Mouse (Mus musculus) heart, embryonic 10.5 days (tissue): ENCODE measurements at regions not wholly inside any gene's neighbourhood (a gene's known extent, or its start where the extent isn't known, plus 50 kb on each side); places are given as distances from the start of the nearest gene placed in this dataset.

ENCODE experiments used
- DNase-seq: peaks from one replicate; pipeline ENCODE4 v3.0.0-alpha.2; 2017; ENCODE audit warnings: low spot score
- H3K27ac ChIP-seq: fragments of 300-500 bp; sonication (generic); 2 replicates; pipeline ENCODE4 v1.5.1; 2016; ENCODE audit warnings: mild to moderate bottlenecking
- H3K27me3 ChIP-seq: fragments of 300-500 bp; sonication (generic); 2 replicates; pipeline ENCODE4 v1.6.1; 2016; ENCODE audit warnings: mild to moderate bottlenecking; ENCODE audit not compliant: poor library complexity, insufficient read depth, severe bottlenecking
- H3K36me3 ChIP-seq: fragments of 300-500 bp; sonication (generic); 2 replicates; pipeline ENCODE4 v1.6.1; 2016; ENCODE audit warnings: mild to moderate bottlenecking, moderate library complexity
- H3K4me1 ChIP-seq: fragments of 300-500 bp; sonication (generic); 2 replicates; pipeline ENCODE4 v1.6.1; 2016; ENCODE audit warnings: mild to moderate bottlenecking
- H3K4me3 ChIP-seq: fragments of 300-500 bp; sonication (generic); 2 replicates; pipeline ENCODE4 v1.5.1; 2016; ENCODE audit warnings: mild to moderate bottlenecking, moderate library complexity
- H3K9me3 ChIP-seq: fragments of 300-500 bp; sonication (generic); 2 replicates; pipeline ENCODE4 v1.6.1; 2016; ENCODE audit warnings: mild to moderate bottlenecking, moderate library complexity
- WGBS: fragments of 180-500 bp; shearing (Covaris S2); methylation state at CpG from one replicate; pipeline ENCODE4 v1.1.7; 2016; 5-methylcytosine and 5-hydroxymethylcytosine counted together

DNA sequence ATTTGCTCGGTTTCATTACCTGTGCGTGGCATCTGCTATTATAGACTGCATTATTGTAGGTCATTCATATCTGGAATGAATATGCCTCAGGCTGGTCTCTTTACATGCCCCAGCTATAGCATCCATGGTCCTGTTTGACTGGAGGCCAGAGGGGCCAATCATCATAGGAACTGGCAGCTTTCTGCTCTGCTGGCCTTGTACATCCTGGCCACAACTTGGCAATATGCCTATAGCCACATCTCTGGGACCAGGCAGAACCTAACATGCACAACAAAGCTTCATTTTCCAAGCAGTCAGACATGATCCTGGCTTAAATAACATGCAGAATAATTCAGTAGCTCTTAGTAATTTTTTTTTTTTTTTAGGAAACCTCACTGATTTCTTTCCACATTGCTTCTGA, 227.6 kb upstream of the B3gat1 start:
- no peak for DNase-seq
- no peaks in the 10 kb centered on the region for H3K27me3 ChIP-seq
- WGBS = 90% methylated on average over 2 of the region's 2 CpGs
- H3K36me3 ChIP-seq = no peaks in the 10 kb centered on the region
- H3K4me3 ChIP-seq = no peak overlapping the region
- no peaks in the 10 kb centered on the region for H3K4me1 ChIP-seq
- no peak overlapping the region for H3K27ac ChIP-seq
- H3K9me3 ChIP-seq = no peaks in the 10 kb centered on the region

GRCm38 (mm10) chr9:26518651-26519050, 214.9 kb upstream of the B3gat1 start:
- no peaks in the 10 kb centered on the region for H3K27me3 ChIP-seq
- 58% methylated on average over 2 of the region's 2 CpGs for WGBS
- no peak for DNase-seq
- H3K4me3 ChIP-seq = no peak overlapping the region
- H3K27ac ChIP-seq = no peak overlapping the region
- H3K36me3 ChIP-seq = no peaks in the 10 kb centered on the region
- H3K4me1 ChIP-seq = no peaks in the 10 kb centered on the region
- no peaks in the 10 kb centered on the region for H3K9me3 ChIP-seq

- Histone ChIP-seq H3K27ac (no peak overlapping the region), H3K9me3 (no peaks in the 10 kb centered on the region), H3K4me3 (no peak overlapping the region), H3K4me1 (no peaks in the 10 kb centered on the region), H3K36me3 (no peaks in the 10 kb centered on the region), H3K27me3 (no peaks in the 10 kb centered on the region)
- no peak for DNase-seq
- 39% methylated on average over 5 of the region's 5 CpGs for WGBS
These were observed 213.7 kb upstream of the B3gat1 start for GRCm38 (mm10) chr9:26519581-26520501.

- no peak for DNase-seq
- Histone ChIP-seq H3K4me3 (no peak overlapping the region), H3K27me3 (no peaks in the 10 kb centered on the region), H3K36me3 (no peaks in the 10 kb centered on the region), H3K9me3 (no peaks in the 10 kb centered on the region), H3K27ac (no peak overlapping the region), H3K4me1 (no peaks in the 10 kb centered on the region)
- 39% methylated on average over 1 of the region's 1 CpGs for WGBS
These were observed 209.4 kb upstream of the B3gat1 start for GRCm38 (mm10) chr9:26524089-26524488.

DNA sequence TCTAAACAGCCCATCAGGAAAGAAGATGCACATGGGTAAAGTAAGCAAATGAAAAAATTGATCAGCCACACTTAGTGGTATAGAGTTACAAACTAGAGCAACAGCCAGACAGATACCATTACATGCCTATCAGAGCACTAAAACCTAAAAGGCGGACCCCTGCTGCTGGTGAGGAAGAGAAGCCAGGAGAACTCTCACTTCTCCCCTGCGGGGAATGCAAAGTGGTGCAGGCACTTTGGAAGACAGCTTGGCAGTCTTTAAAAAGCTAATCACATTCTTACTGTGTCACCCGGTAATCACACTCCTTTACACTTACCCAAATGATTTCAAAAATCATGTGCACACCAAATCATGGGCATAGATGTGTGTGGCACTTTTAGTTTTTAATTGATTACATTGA, 204.8 kb upstream of the B3gat1 start:
- Histone ChIP-seq H3K4me3 (no peak overlapping the region), H3K27me3 (no peaks in the 10 kb centered on the region), H3K36me3 (no peaks in the 10 kb centered on the region), H3K9me3 (no peaks in the 10 kb centered on the region), H3K27ac (no peak overlapping the region), H3K4me1 (no peaks in the 10 kb centered on the region)
- DNase-seq = no peak
- WGBS = 2% methylated on average over 3 of the region's 3 CpGs

GRCm38 (mm10) chr9:26539042-26539441, 194.5 kb upstream of the B3gat1 start:
- peak; percentile 28 for DNase-seq
- Histone ChIP-seq H3K9me3 (no peaks in the 10 kb centered on the region), H3K4me3 (no peak overlapping the region), H3K27ac (no peak overlapping the region), H3K36me3 (no peaks in the 10 kb centered on the region), H3K27me3 (no peaks in the 10 kb centered on the region), H3K4me1 (no peaks in the 10 kb centered on the region)
- 83% methylated on average over 2 of the region's 2 CpGs for WGBS

- H3K27me3 ChIP-seq = no peaks in the 10 kb centered on the region
- no peak overlapping the region for H3K27ac ChIP-seq
- H3K9me3 ChIP-seq = no peaks in the 10 kb centered on the region
- no peak overlapping the region for H3K4me3 ChIP-seq
- DNase-seq = no peak
- H3K36me3 ChIP-seq = no peaks in the 10 kb centered on the region
- H3K4me1 ChIP-seq = no peaks in the 10 kb centered on the region
- 50% methylated on average over 4 of the region's 4 CpGs for WGBS
These were observed 185.1 kb upstream of the B3gat1 start for GRCm38 (mm10) chr9:26548328-26548922.

GRCm38 (mm10) chr9:26549118-26549517, 184.4 kb upstream of the B3gat1 start:
- DNase-seq = no peak
- no peak overlapping the region for H3K27ac ChIP-seq

GRCm38 (mm10) chr9:26549551-26549950, 184.0 kb upstream of the B3gat1 start:
- DNase-seq = no peak
- no peaks in the 10 kb centered on the region for H3K4me1 ChIP-seq
- H3K4me3 ChIP-seq = no peak overlapping the region
- no peaks in the 10 kb centered on the region for H3K27me3 ChIP-seq
- H3K27ac ChIP-seq = no peak overlapping the region
- H3K9me3 ChIP-seq = no peaks in the 10 kb centered on the region
- no peaks in the 10 kb centered on the region for H3K36me3 ChIP-seq
- 79% methylated on average over 2 of the region's 2 CpGs for WGBS

More at GRCm38 (mm10) chr9:26549118-26549517, 184.4 kb upstream of the B3gat1 start:
- 75% methylated on average over 4 of the region's 4 CpGs for whole genome bisulfite sequencing
- Histone ChIP-seq H3K27me3 (no peaks in the 10 kb centered on the region), H3K4me3 (no peak overlapping the region), H3K9me3 (no peaks in the 10 kb centered on the region), H3K36me3 (no peaks in the 10 kb centered on the region), H3K4me1 (no peaks in the 10 kb centered on the region)

DNA sequence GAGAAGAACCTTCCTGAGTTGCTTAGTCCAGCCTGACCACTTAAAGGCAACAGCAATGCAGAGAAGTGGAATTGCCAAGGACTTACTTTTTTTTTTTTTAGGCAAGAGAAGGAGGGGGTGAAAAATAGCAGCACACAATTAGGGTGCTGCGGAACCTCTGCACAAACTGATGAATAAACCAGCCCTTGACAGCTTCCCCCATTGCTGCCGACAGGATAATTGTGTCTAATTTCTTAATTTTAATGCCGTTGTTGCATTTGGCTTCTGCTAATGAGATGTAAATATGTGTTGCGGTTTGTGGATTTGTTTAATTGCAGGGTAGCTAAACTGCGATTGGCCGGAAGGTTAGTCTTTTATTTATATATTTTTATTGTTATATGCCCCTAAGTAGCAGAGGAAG, 157.5 kb upstream of the B3gat1 start:
- DNase-seq = no peak
- no peak overlapping the region for H3K4me3 ChIP-seq
- H3K27ac ChIP-seq = no peak overlapping the region
- 82% methylated on average over 6 of the region's 6 CpGs for WGBS
- no peaks in the 10 kb centered on the region for H3K4me1 ChIP-seq
- H3K27me3 ChIP-seq = no peaks in the 10 kb centered on the region
- H3K9me3 ChIP-seq = no peaks in the 10 kb centered on the region
- H3K36me3 ChIP-seq = no peaks in the 10 kb centered on the region

GRCm38 (mm10) chr9:26601979-26602378, 131.5 kb upstream of the B3gat1 start:
- DNase-seq = no peak
- Histone ChIP-seq H3K27me3 (no peaks in the 10 kb centered on the region), H3K4me1 (no peaks in the 10 kb centered on the region), H3K36me3 (no peaks in the 10 kb centered on the region), H3K27ac (no peak overlapping the region), H3K9me3 (no peaks in the 10 kb centered on the region), H3K4me3 (no peak overlapping the region)
- 82% methylated on average over 1 of the region's 1 CpGs for WGBS

- Histone ChIP-seq H3K9me3 (no peaks in the 10 kb centered on the region), H3K27ac (no peak overlapping the region), H3K27me3 (no peaks in the 10 kb centered on the region), H3K36me3 (no peaks in the 10 kb centered on the region), H3K4me3 (no peak overlapping the region), H3K4me1 (no peaks in the 10 kb centered on the region)
- DNase-seq = no peak
- WGBS = 72% methylated on average over 3 of the region's 3 CpGs
These were observed 129.0 kb upstream of the B3gat1 start for GRCm38 (mm10) chr9:26604552-26604951.

GRCm38 (mm10) chr9:26611711-26612437, 121.7 kb upstream of the B3gat1 start:
- 50% methylated on average over 6 of the region's 6 CpGs for WGBS

More at GRCm38 (mm10) chr9:26611711-26612437, 121.7 kb upstream of the B3gat1 start:
- Histone ChIP-seq H3K9me3 (no peaks in the 10 kb centered on the region), H3K27me3 (no peaks in the 10 kb centered on the region), H3K4me1 (no peaks in the 10 kb centered on the region), H3K27ac (no peak overlapping the region), H3K36me3 (no peaks in the 10 kb centered on the region), H3K4me3 (no peak overlapping the region)
- DNase-seq = no peak
